Mouse (Mus musculus): ENCODE data around the gene Uck1.

Uck1 gene

DNA sequence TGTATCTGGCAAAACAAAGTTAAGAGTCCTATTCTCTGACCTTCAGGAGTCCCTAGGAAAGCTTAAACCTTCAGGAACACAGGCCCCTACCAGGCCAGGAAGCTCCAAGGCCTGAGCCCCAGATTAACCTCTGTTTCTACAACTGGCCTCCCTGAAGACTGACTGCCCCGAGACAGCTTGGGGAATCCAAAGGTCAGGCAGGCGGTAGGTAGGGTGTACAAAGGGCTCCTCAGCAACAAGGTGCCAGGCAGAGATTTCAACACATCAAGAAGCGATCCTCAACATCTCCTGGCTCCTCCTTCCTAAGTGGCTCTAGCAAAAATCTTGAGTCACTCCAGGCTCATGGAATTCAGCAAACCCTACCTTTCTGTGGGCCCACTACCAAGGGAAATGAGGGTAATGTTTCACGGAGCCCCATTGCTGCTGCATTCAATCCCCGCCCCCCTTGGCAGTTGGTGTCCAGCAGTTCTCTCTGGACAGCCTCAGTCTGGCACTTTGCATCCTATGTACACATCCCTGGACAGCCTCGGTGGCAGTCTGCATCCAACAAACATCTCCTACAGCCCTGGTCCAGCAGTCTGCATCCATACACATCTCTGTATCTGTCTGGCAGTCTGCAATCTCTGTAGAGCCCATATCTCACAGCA is 949 bp downstream of the Uck1 start:
- no peak for DNase-seq (ENCODE audit: low spot score in 2 of 2)

GRCm38 (mm10) chr2:32256273-32256672 is 3.7 kb downstream of the Uck1 start:
- no peak for DNase-seq (ENCODE audit: low spot score in 2 of 2)

DNA sequence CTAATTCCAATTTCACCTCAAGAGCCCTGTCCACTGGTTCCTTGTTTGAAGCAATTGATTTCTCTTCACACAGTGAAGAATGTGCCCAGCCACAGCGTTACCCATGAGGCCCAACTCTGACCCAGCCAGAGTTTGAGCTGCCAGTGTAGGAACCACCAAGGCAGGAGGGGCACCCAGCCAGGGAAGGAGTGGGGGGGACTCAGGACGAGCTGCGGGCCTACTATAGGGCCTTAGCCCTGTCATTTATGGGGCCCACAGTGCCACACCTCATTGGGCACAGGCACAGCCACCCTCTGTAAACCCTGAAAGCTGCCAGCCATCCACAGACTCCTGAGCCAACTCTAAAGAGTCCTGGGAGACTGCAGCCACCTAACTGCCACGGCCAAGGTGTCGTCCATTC is 5.4 kb downstream of the Uck1 start:
- DNase-seq (ENCODE audit: low spot score in 2 of 2), result no peak

DNA sequence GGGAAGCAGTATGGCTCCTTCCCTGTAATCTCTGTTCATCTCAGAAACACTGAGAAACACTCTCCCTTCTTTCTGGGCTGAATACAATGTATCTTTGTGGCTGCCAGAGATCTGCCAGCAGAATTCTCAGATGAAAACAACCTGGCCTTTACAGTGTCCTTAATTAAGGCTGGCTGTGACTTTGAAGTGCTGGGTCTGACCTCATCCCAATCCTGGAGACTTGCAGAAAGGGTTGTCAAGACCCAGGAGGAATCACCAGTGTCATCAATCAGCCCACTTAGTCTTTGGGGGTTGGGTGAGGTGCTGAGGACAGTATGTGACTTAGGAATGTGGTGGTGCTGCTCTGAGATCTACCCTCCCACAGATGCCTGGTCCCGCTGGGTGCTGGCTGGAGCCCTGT is 6.6 kb downstream of the Uck1 start:
- DNase-seq (ENCODE audit: low spot score in 2 of 2), result no peak

- DNase-seq (ENCODE audit: low spot score in 2 of 2), result no peak
Observed at GRCm38 (mm10) chr2:32252658-32253057, 7.3 kb downstream of the Uck1 start.

DNA sequence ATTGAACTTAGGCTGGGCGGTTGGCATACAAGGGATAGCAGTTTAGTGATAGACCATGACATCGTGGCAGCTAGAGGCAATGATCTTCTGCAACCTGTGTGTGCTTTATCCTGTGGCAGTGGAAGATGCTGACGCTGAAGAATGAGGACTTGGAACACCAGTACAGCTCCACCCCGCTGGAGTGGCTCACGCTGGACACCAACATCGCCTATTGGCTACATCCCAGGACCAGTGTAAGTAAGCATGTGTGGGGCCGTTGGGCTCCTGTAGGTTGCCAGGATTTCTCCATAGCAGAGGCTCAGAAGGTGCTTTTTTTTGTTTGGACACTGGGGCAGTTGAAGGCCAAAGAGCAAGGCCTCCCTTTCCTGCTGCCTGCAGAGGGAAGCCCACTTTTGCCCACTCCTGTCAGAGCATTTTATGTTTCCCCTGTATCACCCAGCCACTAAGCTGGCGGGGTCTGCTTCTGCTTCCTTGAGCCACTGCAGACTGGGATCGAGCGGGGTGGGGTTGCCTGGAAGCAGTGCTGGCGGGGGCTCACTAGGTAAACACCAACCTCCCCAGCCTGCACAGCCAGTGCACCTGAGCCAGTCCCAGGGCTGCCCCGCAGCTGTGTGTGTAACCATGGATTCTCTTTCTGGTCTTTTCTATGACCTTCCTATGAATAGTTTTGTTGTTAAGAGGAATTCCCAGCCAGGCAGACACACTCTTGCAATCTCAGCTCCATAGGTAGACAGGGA is 8.0 kb downstream of the Uck1 start:
- DNase-seq (ENCODE audit: low spot score in 2 of 2), result no peak

- no peak for DNase-seq (ENCODE audit: low spot score in 2 of 2)
Observed at GRCm38 (mm10) chr2:32248377-32249361, 11.3 kb downstream of the Uck1 start.

GRCm38 (mm10) chr2:32246741-32247140 is 13.2 kb downstream of the Uck1 start:
- no peak for DNase-seq (ENCODE audit: low spot score in 2 of 2)

GRCm38 (mm10) chr2:32242986-32243385 is 17.0 kb downstream of the Uck1 start:
- DNase-seq (ENCODE audit: low spot score in 2 of 2), result no peak

GRCm38 (mm10) chr2:32240591-32240990 is 19.4 kb downstream of the Uck1 start:
- DNase-seq (ENCODE audit: low spot score in 2 of 2), result no peak

- DNase-seq (ENCODE audit: low spot score in 2 of 2), result no peak
Observed at GRCm38 (mm10) chr2:32238708-32239435, 21.1 kb downstream of the Uck1 start.

DNA sequence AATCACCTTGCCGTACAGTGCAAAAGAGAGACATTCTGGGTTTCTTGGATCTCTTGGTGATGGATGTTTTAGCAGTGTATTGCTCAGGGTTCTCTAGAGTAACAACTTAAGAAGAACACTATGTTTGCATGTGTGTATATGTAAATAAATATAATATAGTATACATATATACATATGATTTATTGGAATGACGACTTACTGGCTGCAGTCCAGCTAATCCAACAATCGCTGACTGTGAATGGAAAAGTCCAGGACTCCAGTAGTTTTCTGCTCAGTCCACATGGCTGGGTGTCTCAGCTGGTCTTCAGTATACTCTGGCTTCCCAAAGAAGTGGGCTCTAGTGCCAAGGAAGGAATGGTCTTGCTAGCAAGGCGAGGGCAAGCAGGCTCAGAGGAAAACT is 22.4 kb downstream of the Uck1 start:
- DNase-seq (ENCODE audit: low spot score in 2 of 2), result no peak

- DNase-seq (ENCODE audit: low spot score in 2 of 2), result peak; percentile 25 to 40
Observed at GRCm38 (mm10) chr2:32236760-32237487, 23.0 kb downstream of the Uck1 start.

DNA sequence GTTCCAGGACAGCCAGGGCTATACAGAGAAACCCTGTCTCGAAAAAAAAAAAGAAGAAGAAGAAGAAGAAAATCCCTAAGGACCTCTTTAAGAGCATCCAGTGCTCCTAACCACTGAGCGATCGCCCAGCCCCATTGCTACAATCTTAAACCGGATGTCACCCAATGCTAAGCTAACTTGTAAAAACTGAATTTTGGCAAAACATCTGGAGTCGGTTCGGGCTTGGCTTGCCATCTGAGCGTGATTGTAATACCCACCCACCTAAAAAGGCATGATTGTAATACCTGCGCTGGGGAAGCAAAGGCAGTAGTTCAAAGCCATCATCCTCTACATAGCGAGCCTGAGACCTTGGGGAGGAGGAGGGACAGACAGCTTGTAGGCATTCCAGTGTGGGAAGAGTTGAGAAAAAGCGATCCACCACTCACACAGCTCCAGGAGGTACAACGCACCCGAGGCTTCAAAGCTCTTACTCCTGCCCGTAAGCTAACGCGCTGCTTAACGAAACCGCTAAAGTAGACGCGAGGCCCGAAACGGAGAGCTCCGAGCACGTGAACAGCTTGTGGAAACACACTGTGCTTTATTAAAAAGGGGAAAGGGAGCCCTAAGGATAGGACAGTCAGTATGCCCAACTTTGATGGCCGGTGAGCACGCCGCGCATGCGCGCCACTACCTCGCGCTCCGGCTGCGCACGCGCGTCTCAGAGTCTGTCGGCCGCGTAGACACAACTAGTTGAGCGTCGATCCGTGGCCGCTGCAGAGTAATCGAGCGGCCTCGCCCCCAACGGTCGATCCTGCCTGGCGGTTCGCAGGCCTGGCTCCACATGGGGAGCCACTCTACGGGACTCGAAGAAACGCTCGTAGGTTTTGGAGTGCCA is 23.8 kb downstream of the Uck1 start, which contains the start of gene Pomt1:
Gene Pomt1, plus strand, starts transcription at position 705 of the 874 bp plus-strand sequence.
- peak; percentile 88 to 95 for DNase-seq (ENCODE audit: low spot score in 2 of 2)

DNA sequence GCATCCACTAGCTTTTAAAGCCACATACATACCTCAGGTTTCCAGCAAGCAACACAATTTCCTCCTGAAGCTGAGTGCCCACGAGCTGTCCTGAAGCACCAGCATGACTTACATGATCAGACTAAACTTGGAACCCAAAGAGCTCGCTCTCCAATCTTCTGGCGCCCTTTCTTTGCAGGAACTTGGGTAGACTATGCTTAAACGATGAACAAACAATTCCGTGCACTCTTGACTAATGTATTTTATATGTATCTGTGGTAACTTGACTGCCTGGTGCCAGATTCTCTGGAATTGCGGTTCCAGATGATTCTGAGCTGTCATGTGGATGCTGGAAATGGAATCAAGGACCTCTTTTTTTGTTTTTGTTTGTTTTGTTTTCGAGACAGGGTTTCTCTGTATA is 24.5 kb downstream of the Uck1 start:
- DNase-seq (ENCODE audit: low spot score in 2 of 2), result no peak

DNA sequence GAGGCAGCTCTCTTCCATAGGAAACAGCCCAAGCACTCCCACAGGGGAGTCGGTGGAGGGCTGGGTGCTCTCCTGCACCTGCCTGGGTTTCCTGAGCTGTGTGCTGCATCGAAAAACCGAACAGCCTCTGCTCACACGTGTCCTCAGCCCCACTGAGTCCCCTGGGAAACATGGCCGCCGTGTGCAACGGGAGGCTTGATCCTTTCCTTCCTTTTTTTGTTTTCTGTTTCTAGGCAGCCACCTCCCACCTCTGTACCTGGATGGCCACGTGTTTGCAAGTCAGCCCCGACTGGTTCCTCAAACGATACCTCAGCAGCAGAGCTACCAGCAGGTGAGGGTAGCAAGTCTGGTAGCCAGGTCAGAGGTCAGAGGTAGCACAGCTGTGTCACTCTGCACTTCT is 37.9 kb downstream of the Uck1 start:
- no peak for DNase-seq (ENCODE audit: low spot score in 2 of 2)

DNA sequence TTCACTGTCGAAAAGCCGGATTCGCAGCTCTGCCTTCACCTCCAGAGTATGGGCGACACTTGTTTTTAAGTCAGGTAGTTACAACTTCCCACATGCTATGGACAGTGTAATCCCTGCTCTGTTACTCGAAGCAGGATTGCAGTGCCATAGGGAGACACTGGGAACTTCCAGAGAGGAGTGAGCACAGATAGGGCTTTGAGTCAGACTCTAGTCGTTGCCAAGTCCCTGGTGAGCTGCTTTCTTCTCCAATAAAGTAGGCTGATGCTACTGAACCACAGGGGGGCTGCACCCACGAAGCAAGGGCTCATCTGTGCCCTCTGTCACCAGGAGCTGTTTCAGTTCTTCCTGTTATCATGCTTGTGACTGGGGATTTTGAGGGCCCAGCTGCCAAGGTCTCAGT is 38.4 kb downstream of the Uck1 start:
- no peak for DNase-seq (ENCODE audit: low spot score in 2 of 2)

DNA sequence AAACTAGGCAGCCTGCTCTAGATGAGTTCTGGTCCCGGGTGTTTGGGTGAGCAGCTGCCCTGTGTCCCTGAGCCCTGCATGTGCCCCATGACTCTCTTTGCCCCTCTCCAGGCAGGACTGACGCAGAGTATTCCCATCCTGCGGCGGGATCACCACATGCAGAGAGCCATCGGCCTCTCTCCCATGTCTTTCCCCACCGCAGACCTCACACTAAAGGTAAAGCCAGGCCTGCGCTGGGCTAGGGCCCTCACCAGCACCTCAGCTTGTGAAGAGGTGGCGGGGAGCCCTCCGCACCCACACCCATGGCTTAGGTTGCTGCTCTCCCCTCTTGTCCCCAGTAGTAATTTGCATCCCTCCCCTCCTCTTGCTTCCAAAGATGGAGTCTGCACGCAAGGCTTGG is 39.0 kb downstream of the Uck1 start:
- DNase-seq (ENCODE audit: low spot score in 2 of 2), result no peak

- no peak for DNase-seq (ENCODE audit: low spot score in 2 of 2)
Observed at GRCm38 (mm10) chr2:32220021-32220420, 39.9 kb downstream of the Uck1 start.

DNA sequence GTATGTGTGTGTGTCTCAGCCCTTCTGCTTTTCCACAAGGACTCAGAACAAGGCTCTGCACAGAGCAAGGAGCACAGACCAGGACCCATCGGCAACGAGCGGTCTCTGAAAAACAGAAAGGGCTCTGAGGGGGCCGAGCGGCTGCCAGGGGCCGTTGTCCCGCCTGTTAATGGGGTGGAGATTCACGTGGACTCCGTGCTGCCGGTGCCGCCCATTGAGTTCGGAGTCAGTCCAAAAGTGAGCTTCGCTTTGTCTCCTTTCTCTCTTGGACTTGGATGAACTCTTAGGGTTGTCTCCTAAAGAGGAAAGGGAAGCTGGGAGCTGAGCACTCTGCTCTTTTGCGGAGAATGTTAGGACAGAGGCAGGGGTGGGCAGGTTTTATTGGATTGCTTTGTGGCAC is 40.5 kb downstream of the Uck1 start:
- no peak for DNase-seq (ENCODE audit: low spot score in 2 of 2)

Measured in frontal cortex, postnatal 36 days (tissue).